ENCODE assay signal across 10 mouse cellular contexts in the genomic region with DNA sequence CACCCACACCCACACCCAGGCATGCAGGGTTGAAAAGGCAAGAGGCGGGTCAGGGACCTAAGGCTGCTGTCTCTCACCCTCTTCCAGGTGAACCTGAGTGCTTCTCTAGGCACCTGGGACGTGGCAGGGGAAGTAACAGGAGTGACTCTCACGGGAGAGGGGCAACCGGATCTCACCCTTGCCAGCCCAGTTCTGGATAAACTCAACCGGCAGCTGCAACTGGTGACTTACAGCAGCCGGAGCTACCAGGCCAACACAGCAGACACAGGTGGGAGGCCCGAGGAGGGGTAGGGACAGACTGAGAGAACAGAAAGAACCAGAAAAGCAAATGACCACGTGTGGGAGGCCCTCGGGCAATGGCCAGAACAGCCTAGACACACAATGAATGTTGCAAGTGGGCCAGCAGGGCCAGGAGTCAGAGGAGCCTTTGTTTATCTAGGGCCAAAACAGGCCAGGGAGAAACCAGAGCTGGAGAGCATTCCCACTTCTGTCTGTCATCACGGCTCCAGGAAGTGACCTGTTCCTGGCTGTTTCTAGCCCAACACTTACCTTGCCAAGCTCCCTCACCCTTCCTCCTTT. TPM values are rescaled to one million over a fixed set of nuclear protein-coding genes. Genes with fewer than 3 reads are reported as not detected.
A peak's percentile ranks its signal among the peaks of the same experiment; 100 is the strongest.
DNase-seq lines count a peak whose midpoint lies in the region; ATAC-seq lines count a peak whose summit lies in the region.
"Had no signal": no experiment of that assay in that cellular context is flagged by ENCODE, and none has a peak within 500 bp of the region (broad histone marks: within the 10 kb centered on the region; RNA-seq: fewer than 3 reads in every experiment).

No protein-coding gene starts in this region.

- no peak for DNase-seq in hindbrain, embryonic 10.5 days (ENCODE audit: low spot score)
- peak; percentile 40 for DNase-seq in MN1 (ENCODE audit: low spot score)
- no peak for DNase-seq in hindbrain, embryonic 14.5 days (ENCODE audit: low spot score)
- peak; percentile 68 for DNase-seq in lung, postnatal 36 days
- DNase-seq in gastrocnemius, adult 8-10 months (ENCODE audit: low spot score in 2 of 2) = no peak
- DNase-seq in left cerebral cortex, postnatal 4 days = no peak
- no peak for DNase-seq in thymus, postnatal 4 days
- DNase-seq: spleen, adult 18-20 months had no signal

- no peak overlapping the region for H3K9ac ChIP-seq in hindbrain, embryonic 12.5 days
- peak overlapping the region; percentile 25 for H3K9ac ChIP-seq in hindbrain, embryonic 14.5 days

- intact Hi-C loops in left cerebral cortex, postnatal 4 days (cut with DNase I) = loop anchor here (5.0 kb wide), 1 partner anchor 45 kb away; a partner anchor contains a TSS

- H3K4me2 ChIP-seq in hindbrain, embryonic 12.5 days (replicated peaks) = no peak overlapping the region
- H3K4me2 ChIP-seq in hindbrain, embryonic 14.5 days (replicated peaks) = peak overlapping the region; percentile 95
- H3K4me2 ChIP-seq: heart, embryonic 11.5 days had no signal

- H3K4me3 ChIP-seq in hindbrain, embryonic 12.5 days = peak overlapping the region; percentile 6; the same call in 1 of the 2 replicates
- no peak overlapping the region for H3K4me3 ChIP-seq in hindbrain, embryonic 10.5 days
- 0 out of 2 replicates have a peak overlapping the region, but pooled peaks have one; percentile 94 for H3K4me3 ChIP-seq in hindbrain, embryonic 14.5 days (replicated peaks; ENCODE audit: low read length)

- no peak overlapping the region for H3K27ac ChIP-seq in hindbrain, embryonic 12.5 days
- no peak overlapping the region for H3K27ac ChIP-seq in hindbrain, embryonic 10.5 days
- no peak overlapping the region for H3K27ac ChIP-seq in hindbrain, embryonic 14.5 days

- 46% methylated on average over 10 of the region's 10 CpGs for WGBS in hindbrain, embryonic 12.5 days
- 46% methylated on average over 10 of the region's 10 CpGs for WGBS in hindbrain, embryonic 10.5 days
- 55% methylated on average over 10 of the region's 10 CpGs for WGBS in hindbrain, embryonic 14.5 days

- peaks cover 76% of the 10 kb centered on the region for H3K27me3 ChIP-seq in hindbrain, embryonic 12.5 days
- peaks cover 97% of the 10 kb centered on the region for H3K27me3 ChIP-seq in hindbrain, embryonic 10.5 days (ENCODE audit: insufficient read depth, poor library complexity, severe bottlenecking)
- H3K27me3 ChIP-seq in hindbrain, embryonic 14.5 days (ENCODE audit: control insufficient read depth, insufficient read depth, low read length) = peaks cover 52% of the 10 kb centered on the region

- no peaks in the 10 kb centered on the region for H3K36me3 ChIP-seq in hindbrain, embryonic 12.5 days
- no peaks in the 10 kb centered on the region for H3K36me3 ChIP-seq in hindbrain, embryonic 10.5 days
- H3K36me3 ChIP-seq in hindbrain, embryonic 14.5 days (replicated peaks; ENCODE audit: control insufficient read depth, insufficient read depth) = peaks cover 40% of the 10 kb centered on the region

- H3K4me1 ChIP-seq in hindbrain, embryonic 12.5 days = peaks cover 16% of the 10 kb centered on the region
- peaks cover 43% of the 10 kb centered on the region for H3K4me1 ChIP-seq in hindbrain, embryonic 10.5 days (replicated peaks)
- H3K4me1 ChIP-seq in hindbrain, embryonic 14.5 days (replicated peaks; ENCODE audit: control insufficient read depth, insufficient read depth, low read length) = peaks cover 23% of the 10 kb centered on the region

- H3K9me3 ChIP-seq in hindbrain, embryonic 12.5 days (replicated peaks) = no peaks in the 10 kb centered on the region
- H3K9me3 ChIP-seq in hindbrain, embryonic 10.5 days = no peaks in the 10 kb centered on the region
- H3K9me3 ChIP-seq in hindbrain, embryonic 14.5 days (ENCODE audit: control insufficient read depth, low read length) = no peaks in the 10 kb centered on the region

- no peak for ATAC-seq in hindbrain, embryonic 12.5 days (ENCODE audit: low FRiP score)
- ATAC-seq in hindbrain, embryonic 14.5 days (ENCODE audit: low FRiP score) = no peak

RNA-seq across cellular contexts. Expression of a gene that starts 2.7 kb away (rescaled TPM):
- 21.6 and 25.8 TPM in 2 replicates for polyA plus RNA-seq in hindbrain, embryonic 12.5 days (2016; fragmentation: Nextera tagmentation; extraction: Ambion mirVana)
- 4.4 and 12.7 TPM in 2 replicates for polyA plus RNA-seq in hindbrain, embryonic 10.5 days (2016; fragmentation: Nextera tagmentation; extraction: Ambion mirVana)
- polyA plus RNA-seq in hindbrain, embryonic 14.5 days (2014; fragmentation: Nextera tagmentation; extraction: Ambion mirVana) = 73.7 and 79.1 TPM in 2 replicates
- total RNA-seq in gastrocnemius, adult 8-10 months (2022) = under 1 TPM; 0.29 to 0.70 (median 0.38) TPM
- total RNA-seq in left cerebral cortex, postnatal 4 days (2021) = 100 to 1,000 TPM in 1 of 2 experiments, 10 to 100 TPM in 1; 99.8 to 109 TPM

RNA-seq across cellular contexts. Expression of a gene that starts 12.7 kb away (rescaled TPM):
- 1.2 and 2.2 TPM in 2 replicates for polyA plus RNA-seq in hindbrain, embryonic 12.5 days (2016; fragmentation: Nextera tagmentation; extraction: Ambion mirVana)
- 1.6 and 2.1 TPM in 2 replicates for polyA plus RNA-seq in hindbrain, embryonic 10.5 days (2016; fragmentation: Nextera tagmentation; extraction: Ambion mirVana)
- 0.94 and 0.99 TPM in 2 replicates for polyA plus RNA-seq in hindbrain, embryonic 14.5 days (2014; fragmentation: Nextera tagmentation; extraction: Ambion mirVana)
- 1 to 10 TPM; 1.8 to 4.1 (median 2.7) TPM for total RNA-seq in gastrocnemius, adult 8-10 months (2022)
- under 1 TPM; 0.83 to 0.88 TPM for total RNA-seq in left cerebral cortex, postnatal 4 days (2021)

RNA-seq across cellular contexts. Expression of a gene that starts 22.2 kb away (rescaled TPM):
- 52.2 and 61.4 TPM in 2 replicates for polyA plus RNA-seq in hindbrain, embryonic 12.5 days (2016; fragmentation: Nextera tagmentation; extraction: Ambion mirVana)
- 29.8 and 33.5 TPM in 2 replicates for polyA plus RNA-seq in hindbrain, embryonic 10.5 days (2016; fragmentation: Nextera tagmentation; extraction: Ambion mirVana)
- polyA plus RNA-seq in hindbrain, embryonic 14.5 days (2014; fragmentation: Nextera tagmentation; extraction: Ambion mirVana) = 23.5 and 25.5 TPM in 2 replicates
- total RNA-seq in gastrocnemius, adult 8-10 months (2022) = 10 to 100 TPM in 1 of 4 experiments, 1 to 10 TPM in 3; 7.1 to 12.1 (median 9.0) TPM
- 10 to 100 TPM; 70.5 to 75.6 TPM for total RNA-seq in left cerebral cortex, postnatal 4 days (2021)

RNA-seq across cellular contexts. Expression of a gene that starts 27.8 kb away (rescaled TPM):
- polyA plus RNA-seq in hindbrain, embryonic 12.5 days (2016; fragmentation: Nextera tagmentation; extraction: Ambion mirVana) = 199 and 203 TPM in 2 replicates
- 110 and 151 TPM in 2 replicates for polyA plus RNA-seq in hindbrain, embryonic 10.5 days (2016; fragmentation: Nextera tagmentation; extraction: Ambion mirVana)
- 223 and 231 TPM in 2 replicates for polyA plus RNA-seq in hindbrain, embryonic 14.5 days (2014; fragmentation: Nextera tagmentation; extraction: Ambion mirVana)
- 10 to 100 TPM; 22.1 to 27.1 (median 23.2) TPM for total RNA-seq in gastrocnemius, adult 8-10 months (2022)
- 100 to 1,000 TPM; 184 to 207 TPM for total RNA-seq in left cerebral cortex, postnatal 4 days (2021)

RNA-seq across cellular contexts. Expression of a gene that starts 43.7 kb away (rescaled TPM):
- 23.2 and 24.9 TPM in 2 replicates for polyA plus RNA-seq in hindbrain, embryonic 12.5 days (2016; fragmentation: Nextera tagmentation; extraction: Ambion mirVana)
- polyA plus RNA-seq in hindbrain, embryonic 10.5 days (2016; fragmentation: Nextera tagmentation; extraction: Ambion mirVana) = 17.9 and 21.9 TPM in 2 replicates
- 16.8 and 17.1 TPM in 2 replicates for polyA plus RNA-seq in hindbrain, embryonic 14.5 days (2014; fragmentation: Nextera tagmentation; extraction: Ambion mirVana)
- 1 to 10 TPM; 7.6 to 8.8 (median 8.4) TPM for total RNA-seq in gastrocnemius, adult 8-10 months (2022)
- 10 to 100 TPM; 23.8 to 25.0 TPM for total RNA-seq in left cerebral cortex, postnatal 4 days (2021)

Comparison
In these comparisons a context has a peak if more than half of its experiments do, and no peak if none do; other contexts are left out.
1. DNase-seq: peak in MN1 (single experiment) and lung, postnatal 36 days (single experiment); none in hindbrain, embryonic 10.5 days (single experiment), hindbrain, embryonic 14.5 days (single experiment), gastrocnemius, adult 8-10 months (0 of 2), left cerebral cortex, postnatal 4 days (single experiment) and thymus, postnatal 4 days (single experiment).